Mouse (Mus musculus) liver, embryonic 11.5 days (tissue): ENCODE measurements around the gene Gm28308. TPM values are rescaled to one million over a fixed set of nuclear protein-coding genes. Genes with fewer than 3 reads are reported as not detected.

Experiments
- ATAC-seq: fragments of 200-750 bp; cut with Nextera tagmentation; replicated peaks from 2 replicates; pipeline ENCODE4 v1.8.0; 2017; ENCODE audit warnings: moderate number of reproducible peaks, mild to moderate bottlenecking, moderate TSS enrichment, moderate library complexity; ENCODE audit not compliant: low FRiP score
- DNase-seq: peaks from one replicate; pipeline ENCODE4 v3.0.0-alpha.2; 2017; ENCODE audit warnings: low spot score
- H3K27ac ChIP-seq: fragments of 300-500 bp; sonication (generic); 2 replicates; pipeline ENCODE4 v1.5.1; 2014; ENCODE audit warnings: mild to moderate bottlenecking, low read depth, low read length, control low read depth
- H3K27me3 ChIP-seq: fragments of 300-500 bp; sonication (generic); replicated peaks from 2 replicates; pipeline ENCODE4 v1.6.1; 2014; ENCODE audit warnings: low read length, mixed read lengths; ENCODE audit not compliant: control insufficient read depth, insufficient read depth
- H3K36me3 ChIP-seq: fragments of 300-500 bp; sonication (generic); 2 replicates; pipeline ENCODE4 v1.6.1; 2014; ENCODE audit warnings: mild to moderate bottlenecking, low read length, moderate library complexity, mixed read lengths; ENCODE audit not compliant: control insufficient read depth, insufficient read depth
- H3K4me1 ChIP-seq: fragments of 300-500 bp; sonication (generic); replicated peaks from 2 replicates; pipeline ENCODE4 v1.6.1; 2014; ENCODE audit warnings: low read length, mixed read lengths; ENCODE audit not compliant: control insufficient read depth, insufficient read depth
- H3K4me2 ChIP-seq: fragments of 300-500 bp; sonication (generic); 2 replicates; pipeline ENCODE4 v1.6.1; 2014; ENCODE audit warnings: mild to moderate bottlenecking, control low read depth, moderate library complexity
- H3K4me3 ChIP-seq: fragments of 300-500 bp; sonication (generic); 2 replicates; pipeline ENCODE4 v1.5.1; 2014; ENCODE audit warnings: low read depth, low read length, control low read depth
- H3K9ac ChIP-seq: fragments of 300-500 bp; sonication (generic); 2 replicates; pipeline ENCODE4 v1.6.1; 2014; ENCODE audit warnings: low read depth, low read length, control low read depth
- H3K9me3 ChIP-seq: fragments of 300-500 bp; sonication (generic); 2 replicates; pipeline ENCODE4 v1.6.1; 2016; ENCODE audit warnings: low read length, inconsistent platforms, mixed read lengths; ENCODE audit not compliant: control insufficient read depth
- WGBS: fragments of 180-500 bp; shearing (Covaris S2); extraction: QIAGEN DNeasy Blood & Tissue Kit; methylation state at CpG from one replicate; pipeline ENCODE4 v1.1.7; 2014; 5-methylcytosine and 5-hydroxymethylcytosine counted together
- polyA plus RNA-seq: library from polyadenylated mRNA; unstranded; fragments of >200 nt; fragmentation: Nextera tagmentation; extraction: Ambion mirVana; gene quantifications from 2 replicates; pipeline ENCODE4 v1.2.1, GENCODE M21; 2014

Gm28308 gene
- polyA plus RNA-seq, 1 experiment from 2014 or later = not detected

DNA sequence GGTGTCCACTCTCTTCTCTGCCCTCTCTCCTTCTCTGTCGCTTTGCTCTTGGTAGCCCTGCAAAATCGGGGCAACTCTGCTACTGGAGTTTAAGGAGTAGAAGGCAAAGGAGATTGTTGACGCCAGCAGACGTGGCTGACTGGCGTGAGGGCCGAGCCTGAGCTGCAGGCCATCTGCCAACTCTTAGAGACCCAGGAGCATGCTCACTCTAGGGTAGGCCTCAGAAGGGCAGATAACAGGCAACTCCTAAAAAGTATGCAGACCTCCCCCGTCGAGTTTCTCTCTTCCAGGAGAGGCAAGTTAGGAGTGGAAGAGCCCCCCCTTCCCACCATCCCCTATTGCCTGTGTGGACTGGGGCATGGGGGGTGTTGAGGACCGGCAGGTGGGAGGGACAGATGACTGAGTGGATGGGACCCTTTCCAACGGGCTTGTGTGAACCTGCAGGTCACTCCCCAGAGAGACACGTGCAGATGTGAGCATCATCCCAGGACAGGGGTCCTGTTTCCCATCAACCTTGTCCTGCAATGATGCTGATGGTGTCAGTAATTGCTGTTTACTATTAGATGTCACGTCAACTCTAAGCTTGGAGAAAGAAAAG, 53.9 kb downstream of the Gm28308 start:
- H3K4me3 ChIP-seq = peak overlapping the region; percentile 66
- DNase-seq = peak; percentile 55
- no peak for ATAC-seq
- peak overlapping the region; percentile 84 for H3K27ac ChIP-seq
- no peaks in the 10 kb centered on the region for H3K36me3 ChIP-seq
- 13% methylated on average over 12 of the region's 12 CpGs for WGBS
- peak overlapping the region; percentile 55 for H3K9ac ChIP-seq
- no peaks in the 10 kb centered on the region for H3K4me1 ChIP-seq
- peak overlapping the region; percentile 83 for H3K4me2 ChIP-seq
- no peaks in the 10 kb centered on the region for H3K9me3 ChIP-seq
- H3K27me3 ChIP-seq = peaks cover 97% of the 10 kb centered on the region

DNA sequence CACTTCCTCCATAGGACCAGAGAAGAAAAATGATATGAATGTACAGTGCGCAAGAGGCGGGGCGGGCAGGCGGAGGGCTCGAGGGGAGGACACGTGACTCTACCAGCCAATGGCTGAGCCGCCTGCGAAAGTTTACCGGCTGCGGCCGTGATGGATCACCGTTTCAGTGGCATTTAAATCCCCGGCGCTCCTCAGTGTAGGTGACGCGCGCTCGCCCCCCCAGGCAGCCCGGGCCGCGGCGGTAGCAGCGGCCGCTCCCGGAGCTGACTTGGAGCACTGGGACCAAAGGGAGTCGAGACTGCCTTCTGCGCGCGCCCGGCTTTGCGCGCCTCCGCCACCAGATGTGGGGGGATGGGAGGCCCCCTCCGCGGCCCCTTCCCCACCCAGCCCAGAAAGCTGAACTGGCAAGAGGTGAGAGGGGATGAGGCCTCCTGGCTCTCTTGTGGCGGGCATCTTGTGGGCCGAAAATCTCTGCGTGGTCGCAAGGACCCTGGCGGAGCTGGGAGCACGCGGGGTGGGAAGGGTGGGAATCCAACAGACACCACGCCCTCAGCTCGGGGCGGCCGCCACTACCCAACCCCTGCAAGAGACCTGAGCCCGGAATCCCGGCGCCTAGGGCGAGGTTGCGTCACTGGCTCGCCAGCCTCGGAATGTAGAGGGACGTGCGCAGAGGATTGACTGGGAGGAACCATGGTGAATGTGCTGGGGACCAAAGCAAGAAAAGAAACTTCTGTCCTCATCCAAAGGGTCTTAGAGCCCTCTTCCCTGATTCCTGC, 54.7 kb downstream of the Gm28308 start, which contains the start of gene Hoxa1:
Hoxa1 (minus strand) TSS at position 42 of the 776 bp plus-strand sequence.
- Histone ChIP-seq H3K4me1 (no peaks in the 10 kb centered on the region), H3K36me3 (no peaks in the 10 kb centered on the region), H3K27me3 (peaks cover 97% of the 10 kb centered on the region), H3K27ac (peak within 1 kb of the TSS; percentile 84), H3K9me3 (no peaks in the 10 kb centered on the region), H3K4me3 (peak within 1 kb of the TSS; percentile 66), H3K9ac (peak within 1 kb of the TSS; percentile 55), H3K4me2 (peak within 1 kb of the TSS; percentile 83)
- DNase-seq = peak; percentile 78
- ATAC-seq = peak; percentile 73
- 1% methylated on average over 55 of the region's 55 CpGs for WGBS

DNA sequence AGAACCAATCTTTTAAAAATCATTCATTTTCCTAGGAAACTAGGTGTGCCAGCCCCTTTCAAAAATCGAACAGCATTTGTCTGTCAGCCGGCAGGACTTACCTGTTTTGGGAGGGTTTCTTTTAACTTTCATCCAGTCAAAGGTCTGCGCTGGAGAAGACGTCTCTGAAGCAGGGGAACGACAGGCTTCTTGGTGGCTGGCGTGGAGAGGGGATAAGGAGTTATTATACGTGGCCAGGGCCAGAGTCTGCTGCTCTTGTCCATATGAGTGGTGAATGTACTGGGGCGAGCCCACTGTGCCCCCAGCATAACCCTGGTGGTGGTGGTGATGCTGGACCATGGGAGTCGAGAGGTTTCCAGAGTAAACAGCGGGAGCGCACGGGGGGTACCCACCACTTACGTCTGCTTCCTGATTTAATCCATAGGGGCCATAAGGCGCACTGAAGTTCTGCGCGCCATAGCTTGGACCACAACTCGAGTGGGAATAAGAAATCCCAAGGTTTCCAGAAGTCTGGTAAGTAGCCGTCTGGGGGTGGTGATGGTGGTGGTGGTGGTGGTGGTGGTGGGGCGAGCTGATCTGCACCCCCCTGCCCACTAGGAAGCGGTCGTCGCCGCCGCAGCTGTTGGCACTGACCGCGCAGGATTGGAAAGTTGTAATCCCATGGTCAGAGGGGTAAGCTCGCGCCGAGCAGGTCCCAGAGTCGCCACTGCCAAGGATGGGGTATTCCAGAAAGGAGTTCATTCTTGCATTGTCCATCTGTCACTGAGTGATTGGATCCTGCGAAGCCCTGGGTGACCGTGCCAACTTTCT, 55.5 kb downstream of the Gm28308 start:
- Histone ChIP-seq H3K9me3 (no peaks in the 10 kb centered on the region), H3K4me3 (peak overlapping the region; percentile 66), H3K27ac (no peak overlapping the region), H3K4me1 (no peaks in the 10 kb centered on the region), H3K27me3 (peaks cover 97% of the 10 kb centered on the region), H3K4me2 (peak overlapping the region; percentile 83), H3K9ac (no peak overlapping the region), H3K36me3 (no peaks in the 10 kb centered on the region)
- WGBS = 2% methylated on average over 32 of the region's 32 CpGs
- no peak; the same call in 1 of the 2 replicates for ATAC-seq
- no peak for DNase-seq

DNA sequence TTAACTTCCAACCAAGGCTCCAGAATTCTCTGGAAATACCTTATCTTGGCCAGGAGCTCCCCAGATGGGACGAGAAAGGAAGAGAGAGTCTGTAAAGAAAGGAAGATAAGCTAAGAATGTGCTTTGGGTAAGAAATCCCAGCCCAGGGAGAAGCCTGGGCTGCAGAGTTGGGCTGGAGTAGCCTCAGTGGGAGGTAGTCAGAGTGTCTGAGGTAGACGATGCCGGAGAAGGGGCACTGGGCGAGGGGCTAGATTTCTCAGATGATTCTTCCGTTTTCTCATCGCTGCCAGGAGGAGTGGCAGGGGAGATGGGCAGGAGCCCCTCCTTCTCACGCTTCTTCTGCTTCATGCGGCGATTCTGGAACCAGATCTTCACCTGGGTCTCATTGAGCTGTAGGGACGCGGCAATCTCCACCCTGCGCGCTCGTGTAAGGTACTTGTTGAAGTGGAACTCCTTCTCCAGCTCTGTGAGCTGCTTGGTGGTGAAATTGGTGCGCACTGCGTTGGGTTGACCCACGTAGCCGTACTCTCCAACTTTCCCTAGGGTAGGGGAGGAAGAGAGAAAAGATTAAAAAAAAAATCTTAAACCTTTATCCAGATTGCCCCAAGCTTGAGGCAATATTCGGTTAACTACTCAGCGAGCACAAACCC, 56.5 kb downstream of the Gm28308 start:
- no peaks in the 10 kb centered on the region for H3K36me3 ChIP-seq
- H3K9me3 ChIP-seq = no peaks in the 10 kb centered on the region
- DNase-seq (no peak), ATAC-seq (no peak)
- H3K9ac ChIP-seq = no peak overlapping the region
- no peak overlapping the region for H3K27ac ChIP-seq
- H3K4me1 ChIP-seq = no peaks in the 10 kb centered on the region
- H3K4me2 ChIP-seq = peak overlapping the region; percentile 83
- peak overlapping the region; percentile 66; the same call in 1 of the 2 replicates for H3K4me3 ChIP-seq
- peaks cover 95% of the 10 kb centered on the region for H3K27me3 ChIP-seq
- WGBS = 4% methylated on average over 20 of the region's 20 CpGs

DNA sequence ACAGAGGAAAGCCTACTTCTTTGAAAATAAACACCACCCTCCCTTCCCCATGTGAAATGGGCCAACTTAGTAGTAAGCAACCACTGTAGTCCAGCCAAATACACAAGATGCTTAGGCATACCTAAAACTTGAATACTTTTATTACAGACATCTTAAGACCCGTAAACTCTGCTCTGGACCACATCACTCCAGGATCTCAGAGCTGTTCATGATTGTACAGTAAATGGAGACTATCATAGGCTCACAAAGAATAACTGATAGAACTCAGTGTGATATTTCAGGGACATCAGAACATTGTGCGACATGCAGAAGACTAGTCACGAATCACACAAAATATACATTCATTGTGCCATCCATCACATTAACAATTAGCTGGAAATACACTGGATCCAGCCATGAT, 57.7 kb downstream of the Gm28308 start:
- Histone ChIP-seq H3K27me3 (peaks cover 97% of the 10 kb centered on the region), H3K4me2 (no peak overlapping the region), H3K4me1 (no peaks in the 10 kb centered on the region), H3K27ac (no peak overlapping the region), H3K36me3 (no peaks in the 10 kb centered on the region), H3K9ac (no peak overlapping the region), H3K4me3 (no peak overlapping the region), H3K9me3 (no peaks in the 10 kb centered on the region)
- no peak for ATAC-seq
- DNase-seq = no peak
- 57% methylated on average over 3 of the region's 3 CpGs for WGBS

DNA sequence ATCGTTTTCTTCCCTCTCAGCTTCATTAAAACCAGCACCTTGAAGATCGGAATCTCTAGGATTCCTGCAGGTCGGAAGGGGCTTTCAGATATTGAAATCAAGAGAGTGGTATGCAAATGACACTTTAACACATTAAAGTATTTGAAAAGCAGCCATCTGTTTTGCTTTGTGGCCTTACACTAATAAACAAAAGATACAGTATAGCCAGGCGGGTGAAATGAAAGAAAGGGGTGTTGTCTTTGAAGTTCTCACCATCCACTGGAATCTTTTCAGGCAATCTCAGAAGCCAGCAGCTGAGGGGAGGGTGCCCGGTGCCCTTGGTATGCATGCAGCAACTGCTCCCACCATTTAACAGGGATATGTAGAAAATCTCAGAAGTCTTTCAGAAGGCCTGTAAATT, 59.1 kb downstream of the Gm28308 start:
- no peak overlapping the region for H3K4me3 ChIP-seq
- no peaks in the 10 kb centered on the region for H3K9me3 ChIP-seq
- DNase-seq (no peak), ATAC-seq (no peak)
- 32% methylated on average over 5 of the region's 5 CpGs for WGBS
- no peaks in the 10 kb centered on the region for H3K4me1 ChIP-seq
- no peaks in the 10 kb centered on the region for H3K36me3 ChIP-seq
- H3K27ac ChIP-seq = no peak overlapping the region
- no peak overlapping the region for H3K9ac ChIP-seq
- H3K4me2 ChIP-seq = no peak overlapping the region
- H3K27me3 ChIP-seq = peaks cover 96% of the 10 kb centered on the region

DNA sequence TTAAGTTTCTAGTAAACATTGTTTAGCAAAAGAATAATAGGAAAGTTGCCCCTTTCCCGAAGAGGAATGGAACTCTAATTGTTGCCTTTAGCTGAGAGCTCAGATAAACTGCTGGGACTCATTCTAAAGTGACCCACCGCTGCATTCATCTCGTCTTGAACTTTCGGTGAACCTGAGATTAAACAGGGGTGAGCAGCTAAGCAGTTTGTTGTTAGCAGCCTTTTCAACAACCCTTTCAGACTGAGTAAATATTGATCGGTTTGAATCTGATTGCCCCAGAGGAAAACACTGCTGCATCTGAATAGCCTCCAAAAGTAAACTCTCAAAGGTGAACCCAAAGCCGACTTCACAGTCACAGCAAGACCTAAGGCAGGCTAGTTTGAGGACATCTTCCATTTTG, 59.9 kb downstream of the Gm28308 start:
- Histone ChIP-seq H3K27ac (no peak overlapping the region), H3K9me3 (no peaks in the 10 kb centered on the region), H3K4me3 (no peak overlapping the region), H3K4me2 (no peak overlapping the region), H3K9ac (no peak overlapping the region), H3K36me3 (no peaks in the 10 kb centered on the region), H3K4me1 (no peaks in the 10 kb centered on the region), H3K27me3 (peaks cover 89% of the 10 kb centered on the region)
- DNase-seq (no peak), ATAC-seq (no peak)
- 4% methylated on average over 6 of the region's 6 CpGs for WGBS
